Mouse (Mus musculus): Measurements from ENCODE around the gene Ythdf2. TPM values are rescaled to one million over a fixed set of nuclear protein-coding genes. Genes with fewer than 3 reads are reported as not detected.

Gene Ythdf2
- polyA plus RNA-seq, 2 experiments: 32.3 to 109 TPM

DNA sequence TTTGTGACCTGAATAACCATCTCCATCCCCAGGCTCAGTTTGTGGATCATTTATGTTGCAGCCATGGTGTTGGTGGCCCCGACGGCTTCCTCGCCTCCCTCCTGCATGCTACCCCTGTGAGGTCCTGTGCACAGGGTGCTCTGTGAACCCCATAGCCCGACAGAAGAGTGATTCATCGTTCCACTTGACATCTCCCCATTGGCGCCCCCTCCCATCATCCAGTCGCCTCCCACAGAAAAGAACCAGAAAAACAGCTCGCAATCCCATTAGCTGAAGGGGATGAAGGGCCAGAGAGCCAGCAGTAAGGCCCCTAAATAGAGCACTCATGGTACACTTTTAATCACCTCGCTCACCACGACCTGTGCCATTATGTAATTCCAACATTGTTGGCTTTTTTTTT, 35.6 kb downstream of the Ythdf2 start:
- H3K9me3 ChIP-seq (ENCODE audit: control insufficient read depth, low read length): no peaks in the 10 kb centered on the region
- H3K4me1 ChIP-seq (ENCODE audit: control insufficient read depth, insufficient read depth, low read length): no peaks in the 10 kb centered on the region
- WGBS: 59% methylated on average over 10 of the region's 10 CpGs
- TF ChIP-seq POLR2A (IDR thresholded peaks at IDR 0.05; ENCODE audit: borderline replicate concordance, extremely low read depth, insufficient read depth, insufficient read length): no peak
- no peak overlapping the region for H3K4me3 ChIP-seq (replicated peaks; ENCODE audit: low read length)
- no peak overlapping the region for H3K9ac ChIP-seq (ENCODE audit: low read depth, low read length, severe bottlenecking)
- peaks cover 5% of the 10 kb centered on the region for H3K36me3 ChIP-seq (ENCODE audit: control insufficient read depth, insufficient read depth, low read length)
- H3K27me3 ChIP-seq (ENCODE audit: control insufficient read depth, insufficient read depth, low read length): no peaks in the 10 kb centered on the region
- no peak for DNase-seq (ENCODE audit: low spot score)
- no peak overlapping the region for H3K27ac ChIP-seq (replicated peaks; ENCODE audit: low read depth, low read length)
- H3K4me2 ChIP-seq (replicated peaks; ENCODE audit: low read depth, low read length, severe bottlenecking): no peak overlapping the region
- ATAC-seq (ENCODE audit: low FRiP score, low read depth): no peak

- no peaks in the 10 kb centered on the region for H3K36me3 ChIP-seq (ENCODE audit: control insufficient read depth, insufficient read depth, low read length)
- no peak for TF ChIP-seq POLR2A (IDR thresholded peaks at IDR 0.05; ENCODE audit: borderline replicate concordance, extremely low read depth, insufficient read depth, insufficient read length)
- H3K4me1 ChIP-seq (ENCODE audit: control insufficient read depth, insufficient read depth, low read length): no peaks in the 10 kb centered on the region; the same call in 1 of the 2 replicates
- WGBS: 35% methylated on average over 7 of the region's 7 CpGs
- no peak for ATAC-seq (ENCODE audit: low FRiP score, low read depth)
- no peak overlapping the region for H3K4me2 ChIP-seq (replicated peaks; ENCODE audit: low read depth, low read length, severe bottlenecking)
- no peak for DNase-seq (ENCODE audit: low spot score)
- no peaks in the 10 kb centered on the region for H3K9me3 ChIP-seq (ENCODE audit: control insufficient read depth, low read length)
- H3K4me3 ChIP-seq (replicated peaks; ENCODE audit: low read length): no peak overlapping the region
- H3K9ac ChIP-seq (ENCODE audit: low read depth, low read length, severe bottlenecking): no peak overlapping the region
- H3K27ac ChIP-seq (replicated peaks; ENCODE audit: low read depth, low read length): no peak overlapping the region
- H3K27me3 ChIP-seq (ENCODE audit: control insufficient read depth, insufficient read depth, low read length): no peaks in the 10 kb centered on the region
These were observed 41.2 kb downstream of the Ythdf2 start for GRCm38 (mm10) chr4:132170891-132171290.

- Histone ChIP-seq H3K4me3 (replicated peaks; ENCODE audit: low read length) (no peak overlapping the region), H3K36me3 (ENCODE audit: control insufficient read depth, insufficient read depth, low read length) (no peaks in the 10 kb centered on the region), H3K27ac (replicated peaks; ENCODE audit: low read depth, low read length) (no peak overlapping the region), H3K9ac (ENCODE audit: low read depth, low read length, severe bottlenecking) (no peak overlapping the region), H3K4me1 (ENCODE audit: control insufficient read depth, insufficient read depth, low read length) (peaks cover 5% of the 10 kb centered on the region; the same call in 1 of the 2 replicates), H3K27me3 (ENCODE audit: control insufficient read depth, insufficient read depth, low read length) (no peaks in the 10 kb centered on the region), H3K4me2 (replicated peaks; ENCODE audit: low read depth, low read length, severe bottlenecking) (no peak overlapping the region), H3K9me3 (ENCODE audit: control insufficient read depth, low read length) (no peaks in the 10 kb centered on the region)
- DNase-seq (ENCODE audit: low spot score): no peak
- WGBS: 84% methylated on average over 5 of the region's 5 CpGs
- ATAC-seq (ENCODE audit: low FRiP score, low read depth): no peak
- TF ChIP-seq POLR2A (IDR thresholded peaks at IDR 0.05; ENCODE audit: borderline replicate concordance, extremely low read depth, insufficient read depth, insufficient read length): no peak
These were observed 42.3 kb downstream of the Ythdf2 start for GRCm38 (mm10) chr4:132169761-132170160.

DNA sequence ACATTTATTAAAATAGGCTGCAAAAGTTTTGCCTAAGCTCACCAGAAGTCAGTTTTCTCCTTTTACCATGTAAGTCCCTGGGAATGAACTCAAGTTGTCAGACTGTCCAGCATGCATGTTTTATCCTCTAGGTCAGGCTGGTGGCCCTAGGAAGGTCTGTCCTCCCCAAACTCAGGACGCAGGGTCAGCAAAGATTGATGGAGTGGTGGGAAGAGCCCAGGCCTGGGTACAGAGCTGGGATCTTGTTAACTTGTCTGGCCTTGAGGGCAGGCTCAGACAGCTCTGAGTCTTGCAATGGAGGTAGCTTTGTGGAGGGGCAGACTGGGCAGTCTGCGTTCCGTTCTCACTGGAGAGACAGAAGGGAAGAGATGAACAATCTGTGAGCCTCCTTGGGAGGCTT, 42.8 kb downstream of the Ythdf2 start:
- no peaks in the 10 kb centered on the region for H3K9me3 ChIP-seq (ENCODE audit: control insufficient read depth, low read length)
- H3K4me2 ChIP-seq (replicated peaks; ENCODE audit: low read depth, low read length, severe bottlenecking): no peak overlapping the region
- 85% methylated on average over 3 of the region's 3 CpGs for WGBS
- TF ChIP-seq POLR2A (IDR thresholded peaks at IDR 0.05; ENCODE audit: borderline replicate concordance, extremely low read depth, insufficient read depth, insufficient read length): no peak
- H3K4me3 ChIP-seq (replicated peaks; ENCODE audit: low read length): no peak overlapping the region
- DNase-seq (ENCODE audit: low spot score) (no peak), ATAC-seq (ENCODE audit: low FRiP score, low read depth) (no peak)
- H3K36me3 ChIP-seq (ENCODE audit: control insufficient read depth, insufficient read depth, low read length): no peaks in the 10 kb centered on the region
- H3K4me1 ChIP-seq (ENCODE audit: control insufficient read depth, insufficient read depth, low read length): peaks cover 5% of the 10 kb centered on the region; the same call in 1 of the 2 replicates
- no peak overlapping the region for H3K27ac ChIP-seq (replicated peaks; ENCODE audit: low read depth, low read length)
- no peaks in the 10 kb centered on the region for H3K27me3 ChIP-seq (ENCODE audit: control insufficient read depth, insufficient read depth, low read length)
- no peak overlapping the region for H3K9ac ChIP-seq (ENCODE audit: low read depth, low read length, severe bottlenecking)

- no peak for DNase-seq (ENCODE audit: low spot score)
- no peak overlapping the region for H3K4me2 ChIP-seq (replicated peaks; ENCODE audit: low read depth, low read length, severe bottlenecking)
These were observed 44.7 kb downstream of the Ythdf2 start for GRCm38 (mm10) chr4:132167436-132167835.

More at GRCm38 (mm10) chr4:132167436-132167835, 44.7 kb downstream of the Ythdf2 start:
- no peak for TF ChIP-seq POLR2A (IDR thresholded peaks at IDR 0.05; ENCODE audit: borderline replicate concordance, extremely low read depth, insufficient read depth, insufficient read length)
- Histone ChIP-seq H3K9ac (ENCODE audit: low read depth, low read length, severe bottlenecking) (no peak overlapping the region), H3K9me3 (ENCODE audit: control insufficient read depth, low read length) (no peaks in the 10 kb centered on the region), H3K36me3 (ENCODE audit: control insufficient read depth, insufficient read depth, low read length) (no peaks in the 10 kb centered on the region), H3K4me1 (ENCODE audit: control insufficient read depth, insufficient read depth, low read length) (peaks cover 5% of the 10 kb centered on the region; the same call in 1 of the 2 replicates), H3K27me3 (ENCODE audit: control insufficient read depth, insufficient read depth, low read length) (no peaks in the 10 kb centered on the region), H3K4me3 (replicated peaks; ENCODE audit: low read length) (no peak overlapping the region), H3K27ac (replicated peaks; ENCODE audit: low read depth, low read length) (no peak overlapping the region)
- 83% methylated on average over 3 of the region's 3 CpGs for WGBS
- ATAC-seq (ENCODE audit: low FRiP score, low read depth): no peak

Measured in limb, embryonic 14.5 days (tissue).